Comparison of ENCODE assay signal across 8 mouse cellular contexts in the genomic region with DNA sequence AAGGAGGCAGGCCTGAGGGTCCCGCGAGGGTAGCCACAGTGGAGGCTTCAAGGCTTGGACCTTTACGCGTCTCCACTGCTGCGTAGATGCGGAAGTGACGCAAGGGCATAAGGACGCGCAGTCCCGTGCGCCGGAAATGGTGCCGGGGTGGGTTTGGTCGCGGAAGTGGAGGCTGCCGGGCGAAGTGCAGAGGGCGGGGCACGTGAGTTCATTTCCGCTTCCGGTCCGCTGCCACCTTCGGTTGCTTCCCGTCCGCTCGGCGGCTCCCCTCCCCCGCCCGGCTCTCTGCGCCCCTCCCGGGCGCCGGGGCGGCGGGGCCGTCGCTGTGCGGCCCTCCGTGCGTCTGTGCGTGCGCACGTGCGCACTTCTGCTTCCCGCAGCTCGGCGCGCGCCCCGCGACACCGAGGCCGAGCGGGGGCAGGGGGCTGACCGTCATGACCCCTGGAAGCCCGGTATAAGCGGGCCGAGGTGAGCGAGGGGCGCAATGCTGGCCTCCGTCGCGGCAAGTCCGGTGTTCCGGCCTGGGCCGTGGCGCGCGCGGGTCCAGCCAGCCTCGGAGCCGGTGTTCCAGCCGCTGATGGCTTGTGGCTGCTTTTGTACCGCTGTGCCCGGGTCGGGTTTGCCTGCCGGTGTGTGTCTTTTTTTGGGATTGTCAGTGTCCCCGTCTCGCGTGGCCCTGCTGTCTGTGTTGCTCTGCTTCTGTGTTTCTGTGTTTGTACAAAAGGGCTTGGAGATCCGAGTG. TPM values are rescaled to one million over a fixed set of nuclear protein-coding genes. Genes with fewer than 3 reads are reported as not detected.
A peak's percentile ranks its signal among the peaks of the same experiment; 100 is the strongest.
DNase-seq lines count a peak whose midpoint lies in the region; ATAC-seq lines count a peak whose summit lies in the region.

A gene (plus strand): TSS at position 226 of the 742 bp plus-strand sequence.

- H3K4me3 ChIP-seq in forebrain, embryonic 11.5 days (ENCODE audit: low read depth, low read length) = peak within 1 kb of the TSS; percentile 96
- peak within 1 kb of the TSS; percentile 87 for H3K4me3 ChIP-seq in heart, embryonic 16.5 days (ENCODE audit: low read length)
- H3K4me3 ChIP-seq in liver, embryonic 15.5 days (replicated peaks) = peak within 1 kb of the TSS; percentile 95
- H3K4me3 ChIP-seq in neural tube, embryonic 12.5 days = peak within 1 kb of the TSS; percentile 98

- no peaks in the 10 kb centered on the region for H3K27me3 ChIP-seq in forebrain, embryonic 11.5 days (ENCODE audit: control insufficient read depth, insufficient read depth, low read length)
- no peaks in the 10 kb centered on the region for H3K27me3 ChIP-seq in heart, embryonic 16.5 days (ENCODE audit: control insufficient read depth, insufficient read depth, low read length)
- no peaks in the 10 kb centered on the region for H3K27me3 ChIP-seq in liver, embryonic 15.5 days
- no peaks in the 10 kb centered on the region for H3K27me3 ChIP-seq in neural tube, embryonic 12.5 days (replicated peaks)

- peak within 1 kb of the TSS; percentile 76 for H3K27ac ChIP-seq in forebrain, embryonic 11.5 days (ENCODE audit: low read depth, low read length)
- peak within 1 kb of the TSS; percentile 87 for H3K27ac ChIP-seq in heart, embryonic 16.5 days (ENCODE audit: low read length)
- peak within 1 kb of the TSS; percentile 93 for H3K27ac ChIP-seq in liver, embryonic 15.5 days (replicated peaks)
- peak within 1 kb of the TSS; percentile 69 for H3K27ac ChIP-seq in neural tube, embryonic 12.5 days

- WGBS in forebrain, embryonic 11.5 days = under 1% methylated on average over 68 of the region's 81 CpGs
- under 1% methylated on average over 81 of the region's 81 CpGs for WGBS in heart, embryonic 16.5 days
- under 1% methylated on average over 81 of the region's 81 CpGs for WGBS in liver, embryonic 15.5 days (ENCODE audit: insufficient replicate concordance)
- under 1% methylated on average over 81 of the region's 81 CpGs for WGBS in neural tube, embryonic 12.5 days

- H3K4me1 ChIP-seq in forebrain, embryonic 11.5 days (replicated peaks; ENCODE audit: control insufficient read depth, insufficient read depth, low read length) = no peaks in the 10 kb centered on the region
- peaks cover 18% of the 10 kb centered on the region for H3K4me1 ChIP-seq in heart, embryonic 16.5 days (ENCODE audit: control insufficient read depth, insufficient read depth, low read length)
- H3K4me1 ChIP-seq in liver, embryonic 15.5 days (replicated peaks) = peaks cover 78% of the 10 kb centered on the region
- peaks cover 13% of the 10 kb centered on the region for H3K4me1 ChIP-seq in neural tube, embryonic 12.5 days

- H3K4me2 ChIP-seq in forebrain, embryonic 11.5 days (ENCODE audit: low read depth, low read length, severe bottlenecking) = peak within 1 kb of the TSS; percentile 87
- H3K4me2 ChIP-seq in heart, embryonic 16.5 days (ENCODE audit: low read depth, low read length) = peak within 1 kb of the TSS; percentile 81
- peak within 1 kb of the TSS; percentile 86 for H3K4me2 ChIP-seq in liver, embryonic 15.5 days
- peak within 1 kb of the TSS; percentile 73 for H3K4me2 ChIP-seq in neural tube, embryonic 12.5 days (replicated peaks)

- H3K9ac ChIP-seq in forebrain, embryonic 11.5 days (ENCODE audit: low read length) = peak within 1 kb of the TSS; percentile 95
- peak within 1 kb of the TSS; percentile 97 for H3K9ac ChIP-seq in heart, embryonic 16.5 days (ENCODE audit: low read length)
- peak within 1 kb of the TSS; percentile 98 for H3K9ac ChIP-seq in liver, embryonic 15.5 days
- H3K9ac ChIP-seq in neural tube, embryonic 12.5 days = peak within 1 kb of the TSS; percentile 98

- peak; percentile 94 for DNase-seq in CD8-positive naive resting alpha-beta T cell, adult 2 months (ENCODE audit: low read depth in 2 of 2, low spot score in 2 of 2)
- peak; percentile 91 for DNase-seq in c-Kit-positive CD71-negative TER-119-negative erythroid progenitor cells, embryonic 14.5 days (ENCODE audit: low read depth)
- DNase-seq in forebrain, embryonic 11.5 days (ENCODE audit: low spot score) = peak; percentile 98
- DNase-seq in kidney, postnatal 36 days = peak; percentile 98 to 99
- DNase-seq in telencephalon, adult 2 months (ENCODE audit: low read depth, low spot score) = peak; percentile 95

- ATAC-seq in forebrain, embryonic 11.5 days (replicated peaks; ENCODE audit: low FRiP score) = peak; percentile 98
- peak; percentile 97 for ATAC-seq in heart, embryonic 16.5 days (replicated peaks; ENCODE audit: extremely low read depth, insufficient read depth, low FRiP score)
- peak; percentile 86 for ATAC-seq in liver, embryonic 15.5 days (ENCODE audit: insufficient read depth)
- ATAC-seq in neural tube, embryonic 12.5 days (ENCODE audit: low FRiP score, low read depth) = peak; percentile 99

- H3K9me3 ChIP-seq in forebrain, embryonic 11.5 days (ENCODE audit: control insufficient read depth, low read length) = no peaks in the 10 kb centered on the region
- no peaks in the 10 kb centered on the region for H3K9me3 ChIP-seq in heart, embryonic 16.5 days (replicated peaks; ENCODE audit: control insufficient read depth, low read length)
- H3K9me3 ChIP-seq in liver, embryonic 15.5 days (replicated peaks) = no peaks in the 10 kb centered on the region
- no peaks in the 10 kb centered on the region for H3K9me3 ChIP-seq in neural tube, embryonic 12.5 days

- peaks cover 19% of the 10 kb centered on the region for H3K36me3 ChIP-seq in forebrain, embryonic 11.5 days (ENCODE audit: control insufficient read depth, insufficient read depth, low read length)
- H3K36me3 ChIP-seq in heart, embryonic 16.5 days (ENCODE audit: control insufficient read depth, insufficient read depth) = peaks cover 40% of the 10 kb centered on the region
- H3K36me3 ChIP-seq in liver, embryonic 15.5 days (replicated peaks) = peaks cover 70% of the 10 kb centered on the region
- peaks cover 49% of the 10 kb centered on the region for H3K36me3 ChIP-seq in neural tube, embryonic 12.5 days

RNA-seq across cellular contexts. Expression of the gene that starts here (rescaled TPM):
- 70.1 and 75.0 TPM in 2 replicates for polyA plus RNA-seq in forebrain, embryonic 11.5 days (2014; fragmentation: Nextera tagmentation; extraction: Ambion mirVana)
- 55.8 and 56.9 TPM in 2 replicates for polyA plus RNA-seq in heart, embryonic 16.5 days (2015; fragmentation: Nextera tagmentation; extraction: Ambion mirVana)
- 49.2 and 54.5 TPM in 2 replicates for polyA plus RNA-seq in liver, embryonic 15.5 days (2015; fragmentation: Nextera tagmentation; extraction: Ambion mirVana)
- 73.4 and 80.5 TPM in 2 replicates for polyA plus RNA-seq in neural tube, embryonic 12.5 days (2016; fragmentation: Nextera tagmentation; extraction: Ambion mirVana)

Comparison
In these comparisons a context has a peak if more than half of its experiments do, and no peak if none do; other contexts are left out.
1. Peak in every context shown above with its lines: DNase-seq, ATAC-seq, H3K4me3 ChIP-seq and H3K27ac ChIP-seq.